Mouse (Mus musculus): ENCODE results near the gene Crispld2.

The Crispld2 gene

DNA sequence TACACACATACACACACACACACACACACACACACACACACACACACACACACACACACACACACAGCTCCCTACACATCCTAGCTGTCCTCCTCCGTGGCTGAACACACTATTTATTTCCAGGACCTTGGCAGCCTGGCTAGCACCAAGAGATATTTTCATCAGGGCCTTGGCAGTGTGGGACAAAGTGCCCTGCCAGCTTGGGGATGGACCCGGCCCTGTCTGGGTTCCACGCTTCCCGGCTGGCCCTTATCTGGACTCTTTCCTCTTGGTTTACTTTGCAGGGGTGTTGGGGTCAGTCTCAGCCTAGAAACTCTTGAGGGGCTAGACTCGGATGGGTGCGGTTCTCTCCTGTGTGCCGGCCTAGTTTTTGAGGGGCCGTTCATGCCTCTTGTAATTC, 8.2 kb downstream of the Crispld2 start:
- DNase-seq (ENCODE audit: low spot score in 2 of 2) = no peak

DNA sequence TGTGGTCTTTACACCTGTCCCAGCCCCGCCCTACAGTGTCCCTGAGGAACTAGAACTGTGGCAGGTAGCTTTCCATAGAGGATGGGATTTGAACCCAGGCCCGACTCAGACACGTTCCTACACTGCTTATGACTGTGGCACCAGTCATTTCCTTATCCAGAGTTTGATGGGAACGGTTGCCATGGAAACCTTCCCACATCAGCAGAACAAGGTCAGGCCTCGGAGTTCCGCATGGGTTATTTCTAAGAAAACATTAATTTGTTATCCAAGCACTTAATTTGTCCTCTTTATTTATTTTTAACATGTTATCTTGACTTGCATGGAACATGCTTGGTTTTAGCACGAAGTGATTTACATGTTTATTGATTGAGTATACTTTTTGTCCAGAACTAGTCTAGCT, 9.5 kb downstream of the Crispld2 start:
- no peak for DNase-seq (ENCODE audit: low spot score in 2 of 2)

DNA sequence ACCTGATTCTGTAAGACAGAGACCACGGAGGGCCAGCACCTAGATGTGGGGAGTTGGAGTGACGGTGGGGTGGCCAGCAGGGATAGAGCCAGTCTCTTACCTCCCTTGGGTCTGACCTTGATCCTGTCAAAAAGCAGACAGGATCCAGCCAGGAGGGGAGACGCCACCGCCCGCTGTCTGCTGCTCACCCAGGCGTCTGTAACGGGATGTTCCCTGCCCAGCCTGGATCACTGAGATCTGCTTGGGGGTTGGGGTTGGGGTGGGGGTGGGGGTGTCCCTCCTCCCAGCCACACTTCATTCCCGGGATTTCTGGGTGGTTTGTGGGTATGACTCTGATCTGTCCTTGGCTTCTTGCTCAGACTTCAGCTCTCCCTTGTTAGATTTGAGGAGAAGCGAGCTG, 10.1 kb downstream of the Crispld2 start:
- DNase-seq (ENCODE audit: low spot score in 2 of 2) = no peak

DNA sequence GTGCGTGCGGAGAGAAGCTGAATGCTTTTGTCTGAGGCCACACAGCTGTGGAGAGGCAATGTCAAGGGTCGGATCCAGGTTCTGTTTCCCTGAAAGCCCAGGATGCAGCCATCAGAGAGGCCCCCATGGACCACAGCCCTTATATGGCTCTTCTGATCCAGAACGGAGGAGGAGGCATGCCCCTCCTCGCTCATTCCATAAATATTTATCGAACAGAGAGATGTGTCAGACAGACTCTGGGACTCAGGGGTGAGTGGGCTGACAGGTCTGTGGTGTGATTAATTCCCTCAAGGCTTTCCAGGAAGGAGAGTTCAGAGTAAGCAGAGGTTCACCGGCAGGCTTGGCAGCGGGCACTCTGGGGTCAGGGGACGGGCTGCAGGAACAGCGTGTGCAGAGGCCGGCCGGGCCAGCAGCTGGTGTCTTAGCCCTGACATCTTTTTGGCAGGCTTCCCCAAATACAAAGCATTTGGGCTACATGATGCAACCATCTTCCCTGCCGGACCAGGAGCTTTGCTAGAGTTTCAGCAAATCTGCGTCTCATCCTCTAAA, 12.0 kb downstream of the Crispld2 start:
- no peak for DNase-seq (ENCODE audit: low spot score in 2 of 2)

DNA sequence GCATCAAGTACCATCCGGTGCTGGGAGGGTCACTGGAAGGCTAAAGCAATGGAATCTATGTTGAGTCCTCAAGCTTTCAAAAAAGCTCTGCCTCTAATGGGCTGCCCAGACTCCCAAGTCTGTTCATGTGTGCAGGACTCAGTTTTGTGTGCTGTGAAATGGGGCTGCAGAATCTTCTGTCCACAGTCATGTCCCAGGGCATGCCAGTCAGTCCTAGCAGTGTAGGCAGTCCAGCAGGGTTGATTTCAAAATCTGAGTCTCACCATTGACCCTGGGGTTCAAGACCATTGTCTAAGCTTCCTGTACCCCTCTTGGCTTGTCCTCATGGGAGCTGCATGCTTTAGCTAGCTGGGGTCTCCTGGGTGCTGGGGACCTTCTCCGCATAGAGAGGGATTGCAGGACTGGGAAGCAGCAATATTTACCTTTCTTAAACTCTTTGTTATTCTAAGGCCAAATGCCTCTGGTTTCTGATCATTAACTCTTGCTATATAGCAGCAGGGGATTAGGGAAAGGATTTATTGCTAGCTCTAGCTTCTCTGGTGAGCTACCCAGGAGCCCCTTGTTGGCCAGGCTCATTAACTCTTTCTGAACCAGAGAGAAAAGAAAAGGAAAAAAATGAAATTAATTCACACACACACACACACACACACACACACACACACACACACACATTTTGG, 12.6 kb downstream of the Crispld2 start:
- no peak for DNase-seq (ENCODE audit: low spot score in 2 of 2)

DNA sequence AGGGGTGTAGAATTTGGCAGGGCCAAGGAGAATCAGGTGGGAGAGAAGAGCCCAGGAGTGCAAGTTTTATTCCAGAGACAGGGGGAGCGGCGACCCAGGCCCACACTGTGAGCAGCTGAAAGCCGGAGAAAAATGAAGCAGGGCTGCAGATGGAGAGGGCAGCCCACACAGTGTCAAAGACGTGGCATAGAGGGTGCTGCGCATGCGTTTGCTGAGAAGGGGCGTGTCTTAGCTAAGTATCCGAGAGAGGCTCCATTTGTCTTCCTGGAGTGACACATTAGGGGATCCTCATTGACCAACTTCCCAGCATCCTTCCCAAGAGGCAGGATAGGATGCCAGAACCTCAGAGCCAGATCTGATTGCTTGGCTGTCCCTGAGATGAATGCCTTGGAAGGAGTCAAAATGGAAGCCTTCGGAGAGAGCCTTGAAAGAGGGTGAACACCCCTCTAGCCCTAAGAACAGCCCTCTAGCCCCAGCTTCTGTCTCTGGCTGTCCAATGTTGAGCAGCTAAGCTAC, 14.5 kb downstream of the Crispld2 start:
- DNase-seq (ENCODE audit: low spot score in 2 of 2) = no peak

DNA sequence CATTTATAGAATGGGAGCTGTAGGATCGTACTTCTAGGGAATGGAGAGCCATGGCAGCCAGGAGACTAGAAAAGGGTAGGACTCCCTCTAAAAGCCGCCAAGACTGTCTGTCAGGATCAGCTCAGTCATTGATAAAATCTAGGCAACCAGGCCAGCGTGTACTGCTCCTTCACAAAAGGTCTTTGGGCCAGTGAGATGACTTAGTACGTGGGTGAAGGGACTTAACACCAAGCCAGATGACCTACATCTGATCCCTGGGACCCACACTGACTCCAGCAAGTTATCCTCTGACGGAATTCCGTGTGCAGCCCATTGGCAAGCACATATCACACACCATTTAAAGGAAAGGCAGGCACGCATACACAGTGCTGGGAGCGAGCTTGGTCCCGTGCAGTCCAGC, 14.9 kb downstream of the Crispld2 start:
- DNase-seq (ENCODE audit: low spot score in 2 of 2) = no peak

DNA sequence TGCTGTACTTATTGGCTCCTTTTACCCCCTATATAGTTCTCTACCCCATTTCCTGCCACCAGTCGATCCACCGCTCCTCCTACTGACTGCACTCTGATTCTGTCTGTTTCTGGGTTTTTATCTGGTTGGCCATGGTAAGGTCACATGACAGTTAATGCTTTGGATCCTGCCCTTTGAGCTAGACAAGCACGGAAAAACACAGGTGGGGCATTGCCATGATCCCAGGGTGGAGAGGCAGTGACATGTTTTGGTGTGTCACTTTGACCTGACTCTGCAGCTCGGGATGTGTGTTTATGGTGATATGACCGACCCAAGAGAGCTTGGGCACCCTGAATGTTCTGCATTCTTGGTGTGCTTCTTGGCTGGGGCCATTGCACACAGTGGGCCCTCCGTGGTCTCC, 17.0 kb downstream of the Crispld2 start:
- DNase-seq (ENCODE audit: low spot score in 2 of 2) = no peak

DNA sequence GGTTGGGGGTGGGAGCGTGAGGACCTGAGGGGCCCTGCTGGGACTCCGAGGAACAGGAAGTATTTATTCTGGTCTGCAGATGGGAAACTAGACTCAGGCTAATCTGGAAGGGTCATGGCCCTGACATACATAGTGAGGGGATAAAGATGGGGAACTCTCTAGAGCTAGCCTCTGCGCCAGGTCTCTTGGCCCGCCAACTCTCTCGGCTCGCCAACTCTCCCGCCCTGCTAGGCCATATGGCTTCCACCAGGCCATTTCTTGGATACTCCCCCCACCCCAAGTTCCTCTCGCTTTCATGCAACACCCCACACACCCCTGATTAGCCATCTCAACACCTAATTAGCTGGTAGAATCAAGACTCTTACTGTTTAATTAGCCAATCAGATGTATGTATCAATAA, 20.3 kb downstream of the Crispld2 start:
- no peak for DNase-seq (ENCODE audit: low spot score in 2 of 2)

DNA sequence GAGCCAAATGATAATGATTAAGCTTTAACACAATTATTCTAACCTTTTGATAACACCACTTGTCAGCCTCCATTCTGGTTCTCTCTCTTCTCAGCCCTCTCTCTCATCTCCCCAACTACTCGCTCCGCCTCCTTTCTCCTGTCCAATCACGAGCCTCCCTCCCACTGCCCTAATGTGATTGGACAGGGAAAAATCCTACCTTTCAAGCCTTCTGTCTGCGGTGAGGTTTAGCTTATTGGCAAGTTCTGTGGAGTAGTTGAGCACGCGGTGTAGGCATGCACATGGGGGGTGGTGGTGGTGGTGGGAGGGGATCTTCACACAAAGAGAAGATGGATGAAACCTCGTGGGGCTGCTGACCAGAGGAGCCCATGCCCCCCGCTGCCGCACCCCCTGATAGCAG, 20.7 kb downstream of the Crispld2 start:
- no peak for DNase-seq (ENCODE audit: low spot score in 2 of 2)

DNA sequence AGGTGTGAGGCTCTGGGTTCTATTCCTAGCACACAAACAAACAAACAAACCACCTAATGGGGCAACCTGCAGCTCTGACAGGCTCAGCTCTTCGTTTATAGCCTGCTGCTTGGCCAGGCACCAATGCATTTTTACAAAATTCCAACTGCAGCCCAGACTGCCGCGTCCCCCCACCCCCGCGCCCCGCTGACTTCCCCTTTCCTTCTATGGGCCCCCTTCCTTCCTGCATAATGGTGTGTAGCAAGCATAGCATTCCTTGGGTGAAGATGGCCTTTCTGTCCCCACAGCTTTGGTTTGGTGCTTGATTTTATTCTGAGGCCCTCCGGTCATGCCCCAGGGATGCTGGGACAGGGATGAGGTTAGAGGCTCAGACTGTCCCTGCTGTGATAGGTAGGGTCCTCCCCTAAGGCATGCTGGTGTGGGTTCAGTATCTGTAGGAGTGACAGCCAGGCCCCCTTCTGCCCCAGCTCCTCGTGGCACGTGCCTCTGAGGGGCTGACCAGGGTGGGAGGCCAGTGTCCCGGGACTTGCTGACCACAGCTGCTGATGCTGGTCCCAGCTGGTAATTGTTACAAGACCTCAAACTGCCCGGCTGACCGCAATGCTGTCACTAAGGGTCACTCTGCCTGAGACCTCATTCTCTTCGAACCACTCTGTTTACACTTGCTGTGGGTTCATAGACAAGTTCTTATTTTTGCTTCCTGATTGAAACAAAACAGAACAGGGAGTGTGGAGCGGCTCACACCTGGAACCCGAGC, 22.2 kb downstream of the Crispld2 start:
- DNase-seq (ENCODE audit: low spot score in 2 of 2) = no peak

DNA sequence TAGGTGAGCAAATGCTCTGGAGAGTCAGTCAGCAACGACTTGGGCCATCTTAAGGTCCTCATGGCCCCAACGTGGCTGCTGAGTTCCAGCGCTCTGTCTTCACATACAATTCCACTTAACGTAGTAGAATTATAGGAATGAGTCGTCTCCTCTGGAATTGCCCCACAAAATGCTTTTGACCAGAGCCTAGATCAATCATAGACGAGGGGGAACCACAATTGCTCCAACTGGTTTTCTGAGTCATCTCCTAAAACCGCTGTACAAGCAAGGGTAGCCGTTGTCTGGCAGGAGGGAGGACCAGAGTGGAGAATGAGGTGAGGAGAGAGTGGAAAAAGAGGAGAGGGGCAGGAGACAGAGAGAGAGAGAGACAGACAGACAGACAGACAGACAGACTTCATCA, 23.7 kb downstream of the Crispld2 start:
- DNase-seq (ENCODE audit: low spot score in 2 of 2) = no peak

DNA sequence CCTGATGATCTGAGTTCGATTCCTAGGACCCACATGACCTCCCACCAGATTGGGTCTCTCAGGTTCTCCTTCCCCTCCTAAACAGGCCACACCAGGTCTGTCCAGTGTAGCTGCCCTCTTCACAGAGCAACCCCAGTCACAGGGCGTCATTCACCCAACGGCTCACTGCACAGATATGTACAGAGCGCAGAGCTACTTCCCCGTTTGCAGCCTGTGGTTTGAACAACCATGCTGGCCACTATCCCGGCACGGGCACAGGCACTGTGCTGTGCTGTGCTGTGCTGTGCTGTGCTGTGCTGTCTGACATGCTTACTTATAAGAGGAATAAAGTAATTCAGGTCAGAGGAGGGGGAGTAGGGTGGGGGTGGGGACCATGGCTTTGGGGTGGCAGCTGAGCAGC, 24.2 kb downstream of the Crispld2 start:
- no peak for DNase-seq (ENCODE audit: low spot score in 2 of 2)

DNA sequence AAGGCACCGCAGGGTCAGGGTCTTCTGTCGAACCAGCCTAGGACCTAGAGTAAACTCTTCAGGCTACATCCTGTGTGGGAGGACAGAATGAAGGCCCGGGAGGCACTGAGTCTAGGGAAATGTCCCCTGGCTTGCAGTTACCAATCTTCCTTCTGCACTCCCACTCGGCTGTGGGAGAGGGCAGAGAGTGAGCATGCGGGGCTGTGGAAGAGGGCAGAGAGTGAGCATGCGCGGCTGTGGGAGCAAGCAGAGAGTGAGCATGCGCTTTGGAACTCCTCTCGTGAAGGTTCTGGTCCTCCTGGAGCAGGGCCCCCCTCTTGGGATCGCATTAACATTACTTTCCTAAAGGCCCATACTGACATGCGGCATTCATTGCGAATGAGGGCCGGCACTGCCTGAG, 25.1 kb downstream of the Crispld2 start:
- no peak for DNase-seq (ENCODE audit: low spot score in 2 of 2)

DNA sequence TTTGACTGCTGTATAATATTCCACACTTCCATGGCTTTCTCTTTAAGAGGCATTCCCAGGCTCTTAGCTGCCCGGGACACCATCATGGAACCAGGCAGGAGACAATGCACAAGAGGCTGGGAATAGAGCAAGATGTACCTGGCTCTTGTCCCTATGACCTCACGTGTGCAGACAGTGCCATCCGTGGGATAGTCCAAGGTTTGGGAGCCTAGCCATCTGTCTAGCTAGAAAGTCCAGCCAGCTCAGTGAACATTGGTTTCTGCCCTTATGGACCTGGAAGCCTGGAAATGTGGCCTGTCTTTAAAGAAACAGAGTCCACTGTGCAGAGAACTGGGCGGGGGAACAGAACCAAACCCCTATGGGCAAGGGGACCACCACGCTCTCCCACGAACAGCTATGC, 25.5 kb downstream of the Crispld2 start:
- DNase-seq (ENCODE audit: low spot score in 2 of 2) = no peak

DNA sequence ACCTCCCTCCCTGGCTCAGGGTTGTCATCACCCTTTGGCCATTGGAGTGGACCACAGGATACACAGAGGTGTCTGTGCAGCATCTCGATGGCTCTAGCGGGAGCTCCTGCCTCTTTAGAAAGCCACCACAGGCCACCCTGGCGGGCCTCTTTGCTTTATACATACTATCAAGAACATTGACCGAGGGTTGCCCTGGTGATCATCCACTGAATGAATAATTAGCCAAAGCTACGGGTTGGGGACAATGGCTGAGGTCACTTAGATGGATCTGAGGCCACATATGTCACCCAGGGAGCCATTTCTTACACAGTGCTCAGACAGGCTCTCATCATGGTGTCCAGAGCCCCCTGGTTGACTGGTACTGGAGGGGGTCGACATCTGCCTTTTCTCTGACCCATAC, 26.1 kb downstream of the Crispld2 start:
- DNase-seq (ENCODE audit: low spot score in 2 of 2) = no peak

DNA sequence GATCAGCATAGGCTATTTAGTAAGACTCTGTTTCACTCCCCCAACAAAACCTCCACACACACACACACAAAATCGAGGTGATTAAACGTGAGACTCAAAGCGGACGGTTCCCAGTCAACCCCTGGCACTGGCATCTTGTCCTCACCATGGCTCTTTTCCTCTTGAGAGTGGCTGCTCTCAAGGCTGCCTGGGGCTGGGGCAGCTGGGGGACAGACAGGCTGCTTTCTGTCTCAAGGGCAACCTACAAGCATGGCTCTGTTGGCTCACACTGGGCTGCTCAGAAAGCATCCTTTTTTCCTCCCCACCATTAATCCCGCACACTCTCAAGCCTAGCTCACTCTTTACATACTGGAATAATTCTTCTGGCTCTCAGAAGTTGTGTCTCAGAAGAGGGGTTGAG, 27.1 kb downstream of the Crispld2 start:
- DNase-seq (ENCODE audit: low spot score in 2 of 2) = no peak

DNA sequence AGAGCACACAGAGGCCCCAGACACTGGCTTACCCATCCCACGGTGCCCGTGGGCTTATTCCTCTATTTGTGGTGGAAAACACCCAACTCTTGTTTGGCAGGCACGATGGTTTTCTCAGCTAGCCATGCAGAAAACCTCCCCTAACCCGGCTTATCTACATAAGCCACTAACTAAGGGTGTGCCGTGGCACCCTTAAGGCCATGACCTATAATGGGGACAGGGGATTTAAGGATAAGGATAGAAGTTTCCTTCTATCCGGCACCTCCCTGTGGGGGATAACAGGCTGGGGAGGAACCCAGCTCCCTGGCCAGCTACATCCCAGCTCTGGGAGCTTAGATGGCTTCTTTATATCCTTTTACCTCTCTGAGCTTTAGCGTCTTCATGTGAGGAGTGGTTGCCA, 28.1 kb downstream of the Crispld2 start:
- no peak for DNase-seq (ENCODE audit: low spot score in 2 of 2)

DNA sequence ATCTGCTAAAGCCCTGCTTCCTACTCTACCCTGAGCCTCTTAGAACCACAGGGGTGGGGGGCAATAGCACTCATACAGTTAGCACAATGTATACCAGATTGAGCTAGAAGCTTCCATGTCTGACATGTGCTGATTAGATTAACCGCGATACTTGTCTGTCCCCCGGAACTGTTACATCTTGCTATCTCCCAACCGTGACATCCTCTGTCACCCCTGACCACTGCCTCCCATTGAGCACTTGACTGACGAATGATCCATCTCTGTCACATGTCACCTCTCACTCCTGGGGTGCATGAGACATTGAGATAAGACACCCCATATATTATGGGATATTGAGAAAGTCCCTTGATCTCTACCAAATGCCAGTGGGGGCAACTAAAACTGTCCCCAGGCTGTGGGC, 34.0 kb downstream of the Crispld2 start:
- DNase-seq (ENCODE audit: low spot score in 2 of 2) = no peak

DNA sequence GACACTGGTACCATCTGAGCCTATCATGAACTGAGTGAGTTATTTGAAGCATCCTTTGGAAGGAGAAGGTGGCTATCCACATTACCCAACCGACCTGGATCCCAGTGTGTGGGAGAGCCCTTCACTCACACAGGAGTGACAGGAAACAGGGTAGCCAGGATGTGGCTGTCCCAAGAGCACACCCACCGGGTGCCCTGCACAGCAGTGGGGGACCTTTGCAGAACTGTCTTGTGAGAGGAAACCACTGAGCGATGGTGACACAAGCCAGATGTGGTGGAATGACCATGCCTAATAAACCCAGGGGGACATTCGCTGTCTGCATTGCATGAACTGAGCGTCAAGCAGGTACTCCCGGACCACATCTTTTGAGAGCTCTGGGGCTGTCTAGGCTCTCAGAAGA, 34.8 kb downstream of the Crispld2 start:
- DNase-seq (ENCODE audit: low spot score in 2 of 2) = no peak

DNA sequence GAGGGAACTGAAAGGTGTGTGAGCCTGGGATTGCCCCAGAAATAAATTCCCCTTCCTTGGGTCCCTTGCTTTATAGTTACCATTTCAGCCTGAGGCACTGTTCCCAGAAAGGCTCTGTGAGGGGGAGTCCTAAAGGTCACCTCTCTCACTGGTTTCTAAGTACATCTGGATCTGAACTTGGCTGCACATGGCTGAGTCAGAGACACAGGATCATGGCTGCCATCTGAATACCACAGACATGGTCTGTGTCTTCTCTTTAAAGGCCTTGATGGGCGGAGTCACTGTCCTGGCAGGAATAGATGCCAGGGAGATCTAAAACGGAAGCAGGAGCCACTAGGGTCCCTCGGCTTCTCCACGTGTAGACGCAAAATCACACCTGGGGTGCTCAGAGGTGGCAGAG, 38.2 kb downstream of the Crispld2 start:
- DNase-seq (ENCODE audit: low spot score in 2 of 2) = no peak

DNA sequence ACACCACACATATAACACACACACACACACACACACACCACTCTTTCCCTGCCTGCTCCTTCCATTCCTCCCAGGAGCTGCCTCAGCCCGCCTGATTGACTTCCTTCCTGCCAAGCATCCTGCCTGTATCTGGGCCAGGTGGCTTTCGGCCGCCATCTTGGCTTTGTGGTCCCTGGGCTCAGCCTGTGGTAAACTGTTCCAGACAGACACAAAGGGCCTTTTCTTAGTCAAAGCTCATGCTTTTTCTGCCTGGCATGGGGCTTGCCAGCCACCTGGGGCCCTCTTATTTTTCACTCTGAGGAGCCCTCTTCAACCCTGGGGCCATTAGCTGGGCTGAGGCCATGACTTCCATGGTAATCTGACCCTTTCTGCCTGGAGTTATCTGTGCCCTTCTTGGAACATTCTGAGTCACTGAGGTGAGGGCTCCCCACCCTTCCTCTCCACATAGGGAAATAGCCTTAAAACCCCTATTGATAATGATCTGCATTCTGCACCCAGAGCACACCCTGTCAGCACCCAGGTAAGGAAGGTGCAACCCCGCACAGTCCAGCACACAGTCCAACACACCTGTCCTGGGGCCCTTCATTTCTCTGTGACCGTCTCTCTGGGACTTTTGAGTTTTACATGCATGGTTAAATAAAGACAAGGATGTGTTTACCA, 40.4 kb downstream of the Crispld2 start:
- no peak for DNase-seq (ENCODE audit: low spot score in 2 of 2)

DNA sequence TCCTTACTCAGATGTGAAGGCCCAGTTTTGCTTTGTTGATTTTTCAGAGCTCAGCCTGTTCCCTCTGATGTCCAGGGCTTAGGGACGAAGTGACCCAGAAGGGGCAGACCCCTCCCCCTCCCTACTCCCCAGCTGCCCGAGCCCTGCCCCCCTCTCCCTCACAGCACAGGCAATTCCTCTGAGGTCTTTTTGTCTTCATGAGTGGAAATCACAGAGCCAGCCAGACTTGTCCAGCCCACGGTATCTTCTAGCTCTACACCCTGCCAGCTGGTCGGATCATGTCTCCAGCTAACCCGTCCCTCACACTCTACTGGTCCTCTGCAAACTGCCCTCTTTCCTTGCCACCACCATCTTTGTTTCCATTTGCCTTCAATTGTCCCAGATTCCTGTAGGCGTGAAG, 42.2 kb downstream of the Crispld2 start:
- no peak for DNase-seq (ENCODE audit: low spot score in 2 of 2)
